Mouse (Mus musculus) mouse trophoblast stem cell (cell line): Measurements from ENCODE around the gene Olfr799.

Source experiments
- in situ Hi-C, 2 experiments: fragments of 300-500 bp; cut with MseI, MboI; formaldehyde crosslinking; loops; 2 replicates in 1 of 2; 3 replicates in 1 of 2; pipeline ENCODE4 v1.15.1; 2025

Gene Olfr799

DNA sequence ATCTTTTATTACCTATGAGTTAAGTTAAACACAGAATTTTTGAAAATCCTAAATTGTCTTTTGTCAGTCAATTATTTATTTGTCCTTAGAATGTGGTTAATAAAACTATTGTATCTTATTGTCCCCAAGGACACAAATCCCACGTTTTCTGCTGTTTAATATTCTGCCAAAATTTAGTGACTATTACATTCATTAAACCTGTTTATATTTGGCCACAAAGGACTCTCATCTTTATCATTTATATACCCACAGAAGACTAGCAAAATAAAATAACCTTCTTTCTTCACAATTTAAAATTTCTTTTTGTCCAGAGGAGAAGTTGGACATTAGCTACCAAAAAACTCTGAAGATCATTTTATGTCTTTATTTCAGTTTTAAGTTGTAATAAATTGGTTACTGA lies at the start of gene Olfr799:
TSS of gene Olfr799 (plus strand) at position 301 of the 400 bp plus-strand sequence.
- in situ Hi-C loops: no loop called here

DNA sequence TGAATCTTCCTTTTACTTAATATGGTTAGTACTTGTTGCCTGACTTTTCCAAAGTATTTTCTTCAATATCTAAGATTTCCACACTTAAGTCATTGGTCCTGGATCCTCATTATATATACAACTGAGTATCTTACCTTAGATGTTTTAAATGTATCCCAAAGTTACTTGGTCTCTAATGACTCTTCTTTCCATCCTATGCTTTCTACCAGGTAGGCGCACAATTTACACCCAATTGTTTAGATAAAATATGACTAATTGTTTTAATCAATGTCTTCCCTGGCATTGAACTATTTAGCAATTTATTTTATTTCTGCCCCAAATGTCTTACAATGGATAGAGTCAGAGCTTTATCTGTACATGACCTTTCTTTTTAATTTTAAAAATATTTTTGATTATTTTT lies 24.8 kb upstream of the Olfr799 start, which contains the start of gene Olfr796:
TSS of gene Olfr796 (minus strand) at position 101 of the 400 bp plus-strand sequence.
- in situ Hi-C loops: no loop called here

DNA sequence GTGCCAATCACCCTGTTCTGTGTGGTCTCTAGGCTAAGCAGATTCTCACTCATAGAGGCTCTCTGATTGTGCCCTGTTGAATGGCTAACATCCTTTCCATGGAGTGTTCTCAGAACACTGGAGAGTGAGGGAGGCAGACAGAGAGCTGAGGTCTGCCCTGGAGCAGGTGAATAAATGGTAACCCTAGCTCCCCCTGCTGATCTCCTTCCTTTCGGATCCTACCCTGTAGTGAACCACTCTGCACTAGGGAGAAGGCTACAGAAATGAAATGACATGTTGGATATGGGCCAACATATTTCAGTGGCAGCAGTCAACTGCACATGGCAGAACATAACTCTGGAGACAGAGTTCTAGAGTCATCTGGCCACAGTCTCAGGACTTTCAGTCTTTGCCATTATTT lies 15.6 kb upstream of the Olfr799 start:
- in situ Hi-C loops: no loop called here

DNA sequence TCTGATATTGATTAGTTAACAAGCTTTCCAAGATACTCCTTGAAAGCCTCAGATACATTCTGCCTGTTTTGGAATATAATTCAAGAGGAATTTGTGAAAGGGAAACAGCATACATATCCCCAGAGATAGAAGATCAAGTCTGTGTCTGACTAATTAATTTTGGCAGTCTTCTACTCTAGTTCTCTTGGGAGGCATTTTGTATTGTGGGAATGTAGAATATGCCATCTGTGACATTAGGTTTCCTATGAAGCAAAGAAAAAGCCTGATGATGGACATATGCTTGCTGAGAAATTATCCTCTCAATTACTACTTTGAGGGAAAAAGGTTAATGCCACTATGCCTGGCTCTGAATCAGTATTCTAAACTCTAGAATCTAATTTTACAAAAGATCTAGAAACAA lies 14.0 kb upstream of the Olfr799 start:
- in situ Hi-C loops: no loop called here

DNA sequence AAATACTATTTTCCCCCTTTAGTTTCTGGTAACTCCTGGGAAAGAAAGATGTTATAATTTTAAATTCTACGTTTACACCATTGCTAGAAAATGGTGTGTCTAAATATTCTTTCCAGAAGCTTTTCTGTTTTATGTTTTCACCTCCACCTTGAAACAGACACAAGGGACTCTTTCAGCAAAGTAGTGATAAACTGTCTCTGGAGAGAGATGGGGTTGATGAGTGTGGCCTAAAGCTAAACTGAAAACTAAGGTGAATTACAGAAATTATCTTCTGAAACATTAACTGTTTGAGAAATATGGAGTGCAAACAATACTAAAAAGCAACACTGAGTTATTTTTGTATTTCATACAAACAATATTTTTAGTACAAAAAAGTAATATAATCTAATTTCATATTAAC lies 9.4 kb upstream of the Olfr799 start, which contains the start of gene Olfr798:
TSS of gene Olfr798 (minus strand) at position 101 of the 400 bp plus-strand sequence.
- in situ Hi-C loops: no loop called here

DNA sequence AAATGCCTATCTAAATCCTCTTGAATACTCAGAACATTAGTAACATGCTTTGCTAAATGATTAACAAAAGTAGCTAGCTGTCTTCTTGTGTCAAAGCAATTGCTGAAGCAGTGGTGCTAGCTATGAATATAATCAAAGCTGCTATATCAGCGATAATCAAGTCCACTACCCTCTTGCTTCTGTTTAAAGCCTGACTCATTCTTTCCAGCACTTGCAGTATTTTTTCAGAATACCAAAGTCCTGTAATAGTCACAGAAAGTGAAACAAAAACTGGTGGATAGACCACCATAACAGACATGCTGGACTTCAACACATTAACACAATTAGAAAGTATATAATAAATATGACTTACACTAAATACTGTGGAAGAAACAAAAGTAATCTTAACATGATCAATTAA lies 14.5 kb downstream of the Olfr799 start:
- in situ Hi-C loops: no loop called here

DNA sequence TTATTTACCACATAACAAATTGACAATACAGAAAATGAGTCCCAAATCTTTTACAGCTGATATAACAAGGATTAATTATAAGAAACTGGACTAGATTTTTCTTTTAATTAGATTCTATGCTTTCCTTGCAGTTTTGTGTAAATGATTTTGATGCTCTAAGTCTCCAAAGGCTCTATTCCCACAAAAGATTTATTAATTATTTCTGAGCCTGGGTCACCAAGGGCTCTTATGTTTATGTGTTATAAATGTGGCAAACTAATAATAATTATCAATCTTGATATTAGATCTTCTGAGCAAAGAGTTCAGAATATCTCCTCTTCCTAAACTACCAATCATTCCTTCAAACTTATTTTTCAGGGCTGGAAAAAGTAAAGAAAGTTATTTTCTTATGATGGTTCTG lies 20.1 kb downstream of the Olfr799 start, which contains the start of gene Olfr800:
TSS of gene Olfr800 (plus strand) at position 301 of the 400 bp plus-strand sequence.
- in situ Hi-C loops: no loop called here

DNA sequence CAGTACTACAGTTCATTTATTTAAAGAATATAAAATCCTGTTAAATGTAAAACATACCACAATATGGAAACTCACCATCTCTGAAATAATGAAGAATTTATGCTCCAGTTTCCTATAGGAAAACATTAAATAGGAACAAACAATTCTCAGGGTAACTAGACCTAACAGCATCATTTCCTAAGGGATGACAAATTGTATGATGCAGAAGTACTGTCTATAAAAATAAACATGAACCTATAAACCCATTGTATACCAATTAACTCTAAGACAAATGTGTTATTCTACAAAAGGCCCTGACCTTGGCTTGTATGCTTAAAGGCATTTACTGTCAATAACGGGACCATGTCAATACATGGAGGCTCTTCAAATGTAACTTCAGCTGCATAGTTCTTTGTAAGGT lies 36.5 kb downstream of the Olfr799 start, which contains the start of gene Olfr801:
TSS of gene Olfr801 (minus strand) at position 101 of the 400 bp plus-strand sequence.
- in situ Hi-C loops: no loop called here

DNA sequence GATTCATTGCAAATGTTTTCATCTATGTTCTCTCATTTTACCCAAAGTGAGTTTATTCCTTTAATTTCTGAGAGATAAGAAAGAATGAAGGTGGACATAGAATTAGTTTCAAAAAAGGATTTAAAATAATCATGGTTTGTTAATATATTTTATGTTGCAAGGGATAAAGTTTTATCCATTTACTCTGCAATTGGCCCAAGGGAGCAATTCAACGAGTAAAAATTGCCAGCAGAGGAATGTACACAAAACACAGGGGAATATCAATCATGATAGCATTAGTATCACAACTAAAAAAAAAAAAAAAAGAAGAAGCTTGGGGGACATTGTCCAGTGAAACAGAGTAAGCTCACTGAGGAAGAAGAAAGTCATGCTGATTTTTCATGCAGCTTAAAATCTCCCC lies 50.8 kb downstream of the Olfr799 start, which contains the start of gene Olfr802:
TSS of gene Olfr802 (minus strand) at position 101 of the 400 bp plus-strand sequence.
- in situ Hi-C loops: no loop called here

DNA sequence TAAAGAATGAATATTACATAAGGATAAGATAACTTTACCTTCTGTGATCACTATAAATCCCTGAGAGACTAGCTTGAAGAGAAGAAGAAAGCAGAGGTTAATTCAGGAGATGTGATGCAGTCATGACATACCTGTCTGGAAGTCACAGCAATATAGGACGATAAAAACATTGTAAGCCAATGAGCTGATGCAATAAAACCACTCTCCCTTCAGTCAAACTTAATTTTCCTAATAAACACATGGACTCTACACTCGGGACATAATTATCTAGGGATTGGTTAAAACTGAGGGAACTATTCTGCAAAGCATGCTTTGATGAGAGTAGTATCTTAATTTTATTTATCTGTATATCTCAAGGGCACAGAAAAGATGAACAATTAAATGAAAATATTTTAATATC lies 56.9 kb downstream of the Olfr799 start, which contains the start of gene Olfr803:
TSS of gene Olfr803 (minus strand) at position 101 of the 400 bp plus-strand sequence.
- in situ Hi-C loops: no loop called here
